Mouse (Mus musculus) B cell, adult 62 days (primary cell): ENCODE measurements around the gene Aph1b. TPM values are rescaled to one million over a fixed set of nuclear protein-coding genes. Genes with fewer than 3 reads are reported as not detected.

Experiments used
- total RNA-seq: library from RNA; stranded (reverse); gene quantifications from 4 replicates; pipeline ENCODE4 v1.2.4, GENCODE M21; 2023

The Aph1b gene
- 1.1 to 3.0 TPM (median 2.0 TPM) in 4 replicates for total RNA-seq

DNA sequence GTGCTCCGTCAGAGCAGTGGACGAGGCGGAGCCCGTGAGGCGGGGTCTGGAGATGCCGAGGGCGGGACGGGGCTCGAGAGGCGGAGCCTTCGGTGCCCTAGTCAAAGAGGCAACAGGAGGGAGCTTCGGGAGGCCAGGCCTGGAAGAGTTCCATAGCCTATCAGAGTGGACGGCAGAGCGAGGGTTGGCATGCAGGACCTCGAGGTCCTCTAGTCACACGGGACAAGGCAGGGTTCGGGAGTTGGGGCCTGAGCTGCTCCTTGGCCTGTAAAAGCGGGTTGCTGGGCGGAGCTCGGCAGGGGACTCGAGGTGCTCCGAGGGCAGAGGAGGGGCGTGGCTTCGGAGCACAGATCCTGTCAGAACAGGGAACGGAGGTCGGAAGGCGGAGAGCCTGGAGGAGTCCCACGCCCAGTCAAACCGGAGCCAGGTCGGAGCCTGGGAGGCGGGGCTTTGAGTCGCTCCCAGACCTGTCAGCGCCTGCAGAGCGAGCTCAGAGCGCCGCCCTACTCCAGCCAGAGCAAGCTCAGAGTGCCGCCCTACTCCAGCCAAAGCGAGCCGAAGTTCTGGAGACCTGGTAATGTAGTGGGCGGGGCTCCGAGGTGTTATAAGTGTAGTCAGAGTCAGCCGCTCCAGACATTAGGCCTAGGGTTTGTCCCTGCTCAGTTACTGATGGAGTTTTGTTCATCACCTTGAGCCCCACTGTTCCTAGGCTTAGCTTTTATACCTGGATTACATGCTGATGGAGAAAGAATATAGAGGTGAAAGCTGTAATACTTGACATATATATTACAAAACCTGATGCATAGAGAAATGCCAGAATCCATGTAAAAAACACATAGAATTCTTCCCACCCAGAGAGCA lies at the start of gene Aph1b:
TSS of gene Aph1b (minus strand) at position 27 of the 861 bp plus-strand sequence.

GRCm38 (mm10) chr9:66834318-66835096 lies 39.2 kb upstream of the Aph1b start, which contains the start of gene Aph1c:
Gene Aph1c, minus strand, starts transcription at chr9:66834726.

DNA sequence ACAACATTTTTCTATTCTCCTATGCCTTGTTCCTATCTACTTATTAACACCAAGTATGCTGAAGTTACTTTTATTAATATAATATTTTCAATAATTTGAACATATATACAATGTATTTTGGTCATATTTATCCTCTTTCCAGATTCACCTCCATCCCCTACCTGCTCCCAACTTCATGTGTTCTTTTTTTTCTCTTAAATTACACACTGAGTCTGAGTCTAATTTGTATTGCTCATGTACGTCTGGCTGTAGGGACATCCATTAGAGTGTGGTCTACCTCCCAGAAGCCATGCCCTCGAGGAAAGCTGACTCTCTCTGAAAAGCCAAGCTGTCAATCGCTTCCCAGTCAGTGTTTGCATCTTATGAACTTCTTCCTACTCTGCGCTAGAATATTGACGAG lies 1.4 kb upstream of the Aph1b start, which contains the start of gene Gm10647:
TSS of gene Gm10647 (plus strand) at position 301 of the 400 bp plus-strand sequence.

Other genes starting within 250 kb of the Aph1b start
- gene Usp3, start 202.3 kb downstream of the Aph1b start, total RNA-seq: 86.7 to 98.1 TPM (median 96.6 TPM) in 4 replicates
- 0.17 to 0.19 TPM in 2 of 4 replicates, not detected in the others for gene Car12, start 81.8 kb downstream of the Aph1b start, total RNA-seq
- gene Gm10647, start 1.5 kb upstream of the Aph1b start, total RNA-seq: not detected in 4 replicates
- 0.63 to 1.1 TPM (median 0.88 TPM) in 4 replicates for gene Aph1c, start 39.2 kb upstream of the Aph1b start, total RNA-seq
- 33.2 to 36.0 TPM (median 34.1 TPM) in 4 replicates for gene Rab8b, start 124.2 kb upstream of the Aph1b start, total RNA-seq
- 37.7 to 55.3 TPM (median 50.2 TPM) in 4 replicates for gene Rps27l, start 150.6 kb upstream of the Aph1b start, total RNA-seq
- gene Lactb, start 180.0 kb upstream of the Aph1b start, total RNA-seq: 26.0 to 32.9 TPM (median 29.5 TPM) in 4 replicates